ENCODE assay signal across 9 mouse cellular contexts in the genomic region with DNA sequence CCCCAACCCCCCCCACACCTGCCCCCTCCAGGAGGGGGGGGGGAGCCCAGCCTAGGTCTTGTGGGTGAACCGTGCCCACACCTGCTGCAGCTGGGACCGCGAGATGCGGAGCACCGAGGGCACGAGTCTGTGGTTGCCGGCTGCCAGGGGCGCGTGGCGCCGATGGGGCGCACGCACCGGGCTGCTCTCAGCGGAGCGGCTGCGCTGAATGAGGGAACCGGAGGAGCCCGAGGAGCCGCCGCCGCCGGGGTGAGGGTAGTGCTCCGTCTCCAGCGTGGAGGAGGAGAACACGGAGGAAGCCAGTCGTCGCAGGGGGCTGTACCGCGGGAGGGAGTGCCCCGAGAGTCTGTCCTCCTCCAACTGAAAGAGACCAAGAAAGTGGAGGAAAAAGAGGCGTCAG. TPM values are rescaled to one million over a fixed set of nuclear protein-coding genes. Genes with fewer than 3 reads are reported as not detected.
DNase-seq lines count a peak whose midpoint lies in the region; ATAC-seq and TF ChIP-seq lines count a peak whose summit lies in the region.
"Had no signal": no experiment of that assay in that cellular context is flagged by ENCODE, and none has a peak within 500 bp of the region (broad histone marks: within the 10 kb centered on the region; RNA-seq: fewer than 3 reads in every experiment).

No protein-coding gene starts in this region.

- ATAC-seq in heart, embryonic 12.5 days (ENCODE audit: insufficient number of reproducible peaks, low FRiP score), result no peak
- ATAC-seq in hindbrain, embryonic 16.5 days, result no peak
- no peak for ATAC-seq in midbrain, embryonic 14.5 days (ENCODE audit: low FRiP score, low TSS enrichment)

- intact Hi-C loops in heart, postnatal 36 days (cut with DNase I), result no loop called here

- TF ChIP-seq POLR2A in bone marrow macrophage, adult 2 months (IDR thresholded peaks at IDR 0.05; ENCODE audit: borderline replicate concordance, low read depth, low read length), result no peak

- peak overlapping the region; percentile 71 for H3K9ac ChIP-seq in heart, embryonic 12.5 days
- no peak overlapping the region for H3K9ac ChIP-seq in hindbrain, embryonic 16.5 days (ENCODE audit: low read depth, low read length)
- H3K9ac ChIP-seq in midbrain, embryonic 14.5 days (replicated peaks; ENCODE audit: low read length), result no peak overlapping the region

- H3K36me3 ChIP-seq in heart, embryonic 12.5 days, result no peaks in the 10 kb centered on the region
- H3K36me3 ChIP-seq in hindbrain, embryonic 16.5 days (ENCODE audit: control insufficient read depth, insufficient read depth, low read length), result peaks cover 10% of the 10 kb centered on the region; the same call in 1 of the 2 replicates
- H3K36me3 ChIP-seq in midbrain, embryonic 14.5 days (ENCODE audit: control insufficient read depth, insufficient read depth, low read length), result peaks cover 58% of the 10 kb centered on the region

- H3K4me2 ChIP-seq in heart, embryonic 12.5 days, result peak overlapping the region; percentile 86
- peak overlapping the region; percentile 32 for H3K4me2 ChIP-seq in hindbrain, embryonic 16.5 days (ENCODE audit: low read length)
- H3K4me2 ChIP-seq in midbrain, embryonic 14.5 days (ENCODE audit: low read length), result peak overlapping the region; percentile 10; the same call in 1 of the 2 replicates

- peaks cover 47% of the 10 kb centered on the region for H3K4me1 ChIP-seq in heart, embryonic 12.5 days (replicated peaks)
- no peaks in the 10 kb centered on the region for H3K4me1 ChIP-seq in bone marrow macrophage, adult 2 months (ENCODE audit: control insufficient read depth, insufficient read depth, low read length)
- peaks cover 2% of the 10 kb centered on the region; the same call in 1 of the 2 replicates for H3K4me1 ChIP-seq in hindbrain, embryonic 16.5 days (ENCODE audit: control insufficient read depth, insufficient read depth, low read depth, low read length)
- peaks cover 7% of the 10 kb centered on the region for H3K4me1 ChIP-seq in midbrain, embryonic 14.5 days (ENCODE audit: control insufficient read depth, insufficient read depth, low read length)

- no peaks in the 10 kb centered on the region for H3K9me3 ChIP-seq in heart, embryonic 12.5 days (replicated peaks)
- H3K9me3 ChIP-seq in hindbrain, embryonic 16.5 days (ENCODE audit: control insufficient read depth, low read length), result no peaks in the 10 kb centered on the region
- H3K9me3 ChIP-seq in midbrain, embryonic 14.5 days (ENCODE audit: control insufficient read depth, low read length), result no peaks in the 10 kb centered on the region

- WGBS in heart, embryonic 12.5 days, result under 1% methylated on average over 32 of the region's 32 CpGs
- WGBS in hindbrain, embryonic 16.5 days, result 4% methylated on average over 31 of the region's 32 CpGs
- WGBS in midbrain, embryonic 14.5 days, result 5% methylated on average over 32 of the region's 32 CpGs

- no peak for DNase-seq in heart, postnatal 36 days
- no peak for DNase-seq in midbrain, embryonic 14.5 days
- DNase-seq in right cerebral cortex, adult 18-20 months, result no peak
- DNase-seq in gastrocnemius, postnatal 25 days, result no peak
- no peak for DNase-seq in right cerebral cortex, postnatal 25 days
- DNase-seq: cerebellum, adult 11 months had no signal

- no peak for TF ChIP-seq CTCF in bone marrow macrophage, adult 2 months (IDR thresholded peaks at IDR 0.05; ENCODE audit: low read depth, low read length)

- H3K27me3 ChIP-seq in heart, embryonic 12.5 days (replicated peaks), result peaks cover 73% of the 10 kb centered on the region
- H3K27me3 ChIP-seq in hindbrain, embryonic 16.5 days (replicated peaks; ENCODE audit: control insufficient read depth, insufficient read depth, low read length), result 0 out of 2 replicates have a peak, but pooled peaks cover 2% of the 10 kb centered on the region
- H3K27me3 ChIP-seq in midbrain, embryonic 14.5 days (ENCODE audit: control insufficient read depth, insufficient read depth, low read length), result no peaks in the 10 kb centered on the region

- H3K4me3 ChIP-seq in heart, embryonic 12.5 days, result peak overlapping the region; percentile 51
- peak overlapping the region; percentile 48 for H3K4me3 ChIP-seq in bone marrow macrophage, adult 2 months (ENCODE audit: insufficient read depth, low read length)
- H3K4me3 ChIP-seq in hindbrain, embryonic 16.5 days (ENCODE audit: low read length), result peak overlapping the region; percentile 8; the same call in 1 of the 2 replicates
- no peak overlapping the region for H3K4me3 ChIP-seq in midbrain, embryonic 14.5 days (replicated peaks; ENCODE audit: low read depth, low read length)

- no peak overlapping the region for H3K27ac ChIP-seq in heart, embryonic 12.5 days (ENCODE audit: poor library complexity, severe bottlenecking)
- no peak overlapping the region for H3K27ac ChIP-seq in bone marrow macrophage, adult 2 months (ENCODE audit: insufficient read depth, low read depth, low read length)
- H3K27ac ChIP-seq in hindbrain, embryonic 16.5 days (ENCODE audit: low read depth, low read length), result no peak overlapping the region
- H3K27ac ChIP-seq in midbrain, embryonic 14.5 days (replicated peaks; ENCODE audit: low read depth, low read length), result no peak overlapping the region

RNA-seq across cellular contexts. Expression of a gene that starts 22.4 kb away (rescaled TPM):
- polyA plus RNA-seq in heart, embryonic 12.5 days (2016; fragmentation: Nextera tagmentation; extraction: Ambion mirVana), result not detected in 2 replicates
- total RNA-seq in heart, postnatal 36 days (2021), result not detected
- not detected in 2 replicates for polyA plus RNA-seq in bone marrow macrophage, adult 2 months (2012; ENCODE audit: insufficient read depth, insufficient read length, missing spikeins)
- not detected in 2 replicates for polyA plus RNA-seq in hindbrain, embryonic 16.5 days (2015; fragmentation: Nextera tagmentation; extraction: Ambion mirVana)
- polyA plus RNA-seq in midbrain, embryonic 14.5 days (2014; fragmentation: Nextera tagmentation; extraction: Ambion mirVana), result not detected in 2 replicates
- total RNA-seq in gastrocnemius, postnatal 25 days (2021), result not detected

RNA-seq across cellular contexts. Expression of a gene that starts 26.8 kb away (rescaled TPM):
- polyA plus RNA-seq in heart, embryonic 12.5 days (2016; fragmentation: Nextera tagmentation; extraction: Ambion mirVana), result 0.08 and 0.13 TPM in 2 replicates
- total RNA-seq in heart, postnatal 36 days (2021), result under 1 TPM; 0.19 TPM
- not detected in 2 replicates for polyA plus RNA-seq in bone marrow macrophage, adult 2 months (2012; ENCODE audit: insufficient read depth, insufficient read length, missing spikeins)
- polyA plus RNA-seq in hindbrain, embryonic 16.5 days (2015; fragmentation: Nextera tagmentation; extraction: Ambion mirVana), result 5.1 and 5.5 TPM in 2 replicates
- 6.1 and 6.2 TPM in 2 replicates for polyA plus RNA-seq in midbrain, embryonic 14.5 days (2014; fragmentation: Nextera tagmentation; extraction: Ambion mirVana)
- total RNA-seq in gastrocnemius, postnatal 25 days (2021), result 1 to 10 TPM in 1 of 2 experiments, under 1 TPM in 1; 0.77 to 1.4 TPM

RNA-seq across cellular contexts. Expression of a gene that starts 31.9 kb away (rescaled TPM):
- polyA plus RNA-seq in heart, embryonic 12.5 days (2016; fragmentation: Nextera tagmentation; extraction: Ambion mirVana), result 0.27 and 1.0 TPM in 2 replicates
- total RNA-seq in heart, postnatal 36 days (2021), result 1 to 10 TPM in 1 of 2 experiments, not detected in 1; 1.2 TPM
- polyA plus RNA-seq in bone marrow macrophage, adult 2 months (2012; ENCODE audit: insufficient read depth, insufficient read length, missing spikeins), result not detected in 2 replicates
- 3.3 and 3.6 TPM in 2 replicates for polyA plus RNA-seq in hindbrain, embryonic 16.5 days (2015; fragmentation: Nextera tagmentation; extraction: Ambion mirVana)
- polyA plus RNA-seq in midbrain, embryonic 14.5 days (2014; fragmentation: Nextera tagmentation; extraction: Ambion mirVana), result 1.00 and 4.2 TPM in 2 replicates
- under 1 TPM in 1 of 2 experiments, not detected in 1; 0.78 TPM for total RNA-seq in gastrocnemius, postnatal 25 days (2021)

RNA-seq across cellular contexts. Expression of a gene that starts 35.8 kb away (rescaled TPM):
- 24.2 and 25.9 TPM in 2 replicates for polyA plus RNA-seq in heart, embryonic 12.5 days (2016; fragmentation: Nextera tagmentation; extraction: Ambion mirVana)
- 1 to 10 TPM in 1 of 2 experiments, under 1 TPM in 1; 0.89 to 2.2 TPM for total RNA-seq in heart, postnatal 36 days (2021)
- polyA plus RNA-seq in bone marrow macrophage, adult 2 months (2012; ENCODE audit: insufficient read depth, insufficient read length, missing spikeins), result 5.7 and 9.0 TPM in 2 replicates
- polyA plus RNA-seq in hindbrain, embryonic 16.5 days (2015; fragmentation: Nextera tagmentation; extraction: Ambion mirVana), result 18.7 and 19.0 TPM in 2 replicates
- polyA plus RNA-seq in midbrain, embryonic 14.5 days (2014; fragmentation: Nextera tagmentation; extraction: Ambion mirVana), result 17.2 and 20.4 TPM in 2 replicates
- total RNA-seq in gastrocnemius, postnatal 25 days (2021), result 1 to 10 TPM; 4.5 to 5.4 TPM

Comparison
In these comparisons a context has a peak if more than half of its experiments do, and no peak if none do; other contexts are left out.
1. H3K4me2 ChIP-seq: peak in every context shown above with its lines; median percentile 86 in heart, embryonic 12.5 days; 32 in hindbrain, embryonic 16.5 days; 10 in midbrain, embryonic 14.5 days.